Mouse (Mus musculus) ES-Bruce4 (cell line): ENCODE data around the gene Adar. TPM values are rescaled to one million over a fixed set of nuclear protein-coding genes. Genes with fewer than 3 reads are reported as not detected.

Experiments
- H3K27ac ChIP-seq: 2 replicates; pipeline ENCODE4 v1.5.1; 2012; ENCODE audit warnings: low read length, inconsistent platforms; ENCODE audit not compliant: insufficient read depth
- H3K27me3 ChIP-seq: 2 replicates; pipeline ENCODE4 v1.6.1; 2012; ENCODE audit warnings: mild to moderate bottlenecking, low read length, inconsistent platforms; ENCODE audit not compliant: control insufficient read depth, poor library complexity, insufficient read depth, severe bottlenecking
- H3K36me3 ChIP-seq: 2 replicates; pipeline ENCODE4 v1.6.1; 2012; ENCODE audit warnings: inconsistent platforms, mild to moderate bottlenecking, low read length, moderate library complexity; ENCODE audit not compliant: control insufficient read depth, poor library complexity, insufficient read depth, severe bottlenecking
- H3K4me1 ChIP-seq: one replicate; pipeline ENCODE4 v1.8.1; 2011; ENCODE audit warnings: low read length; ENCODE audit not compliant: control insufficient read depth, insufficient read depth
- H3K4me3 ChIP-seq: 2 replicates; pipeline ENCODE4 v1.5.1; 2011; ENCODE audit warnings: low read depth, mild to moderate bottlenecking, low read length
- H3K9ac ChIP-seq: 2 replicates; pipeline ENCODE4 v1.6.1; 2012; ENCODE audit warnings: low read depth, mild to moderate bottlenecking, inconsistent platforms; ENCODE audit not compliant: poor library complexity, severe bottlenecking
- H3K9me3 ChIP-seq: replicated peaks from 2 replicates; pipeline ENCODE4 v1.6.1; 2012; ENCODE audit warnings: mild to moderate bottlenecking, low read length, inconsistent platforms; ENCODE audit not compliant: control insufficient read depth, poor library complexity, insufficient read depth, severe bottlenecking
- CTCF ChIP-seq: IDR thresholded peaks from one replicate; pipeline ENCODE4 v1.8.1; 2011; ENCODE audit warnings: low read depth, low read length
- EP300 ChIP-seq: IDR thresholded peaks from 2 replicates; pipeline ENCODE4 v1.6.1; 2011; ENCODE audit warnings: low read depth, low read length; ENCODE audit not compliant: insufficient read depth
- POLR2A ChIP-seq: IDR thresholded peaks from one replicate; pipeline ENCODE4 v1.8.1; 2011; ENCODE audit warnings: low read length; ENCODE audit not compliant: insufficient read depth
- polyA plus RNA-seq: library from polyadenylated mRNA; stranded (reverse); fragments of >200 nt; gene quantifications from 2 replicates; pipeline ENCODE4 v1.2.4, GENCODE M21; 2011; ENCODE audit warnings: low read depth; ENCODE audit not compliant: missing spikeins, insufficient read depth, insufficient read length

The Adar gene
- polyA plus RNA-seq, 1 experiment: 36.7 TPM

DNA sequence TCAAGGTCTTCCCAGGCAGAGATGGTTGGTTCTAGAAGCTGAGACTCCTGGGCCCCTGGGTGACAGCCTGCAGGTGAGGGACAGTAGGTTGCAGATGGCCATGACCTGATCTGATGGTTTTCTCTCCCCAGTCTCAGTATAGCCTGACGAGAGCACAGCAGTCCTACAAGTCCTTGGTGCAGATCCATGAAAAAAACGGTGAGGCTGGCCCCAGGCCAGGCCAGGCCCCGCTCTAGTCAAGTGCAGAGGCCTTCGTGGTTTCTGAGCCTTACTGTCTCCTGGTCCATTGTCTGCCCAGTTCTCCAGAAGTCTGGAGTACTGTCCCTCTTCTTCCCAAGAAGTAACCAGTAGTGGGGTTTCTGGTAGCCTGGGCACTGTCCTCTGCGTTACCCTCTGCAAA lies 66.8 kb downstream of the Adar start:
- H3K9ac ChIP-seq: no peak overlapping the region
- H3K9me3 ChIP-seq: no peaks in the 10 kb centered on the region
- H3K4me3 ChIP-seq: no peak overlapping the region
- H3K27ac ChIP-seq: no peak overlapping the region
- H3K27me3 ChIP-seq: no peaks in the 10 kb centered on the region
- peaks cover 4% of the 10 kb centered on the region for H3K4me1 ChIP-seq
- no peak for TF ChIP-seq POLR2A
- no peak for TF ChIP-seq CTCF
- TF ChIP-seq EP300: no peak
- peaks cover 46% of the 10 kb centered on the region for H3K36me3 ChIP-seq

GRCm38 (mm10) chr3:89784991-89785753 lies 70.3 kb downstream of the Adar start:
- Histone ChIP-seq H3K27me3 (no peaks in the 10 kb centered on the region), H3K4me3 (no peak overlapping the region), H3K36me3 (peaks cover 18% of the 10 kb centered on the region), H3K4me1 (peaks cover 4% of the 10 kb centered on the region), H3K9ac (no peak overlapping the region), H3K27ac (peak overlapping the region; percentile 40; the same call in 1 of the 2 replicates), H3K9me3 (no peaks in the 10 kb centered on the region)
- TF ChIP-seq EP300 (no peak), CTCF (peak; percentile 82)

DNA sequence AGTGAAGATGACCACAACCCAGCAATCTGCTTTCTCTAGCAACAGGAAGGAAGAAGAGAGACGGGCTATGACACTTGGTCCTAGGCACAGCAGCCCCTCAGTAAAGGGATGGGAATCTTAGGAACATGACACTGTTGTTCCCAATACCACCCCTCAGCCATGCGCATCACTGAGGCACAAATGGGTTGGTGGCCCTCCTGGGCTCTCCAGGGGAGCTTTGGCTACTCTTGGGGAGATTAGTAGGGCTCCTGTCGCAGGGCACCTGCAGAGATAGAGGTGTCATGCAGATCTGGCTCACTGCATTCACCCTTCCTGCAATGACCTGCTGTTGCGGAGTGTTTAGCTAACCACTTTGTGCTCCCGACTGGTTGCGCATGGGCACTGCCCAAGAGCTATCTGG lies 71.5 kb downstream of the Adar start:
- H3K27me3 ChIP-seq: no peaks in the 10 kb centered on the region
- H3K36me3 ChIP-seq: peaks cover 15% of the 10 kb centered on the region
- no peaks in the 10 kb centered on the region for H3K9me3 ChIP-seq
- H3K9ac ChIP-seq: no peak overlapping the region
- H3K4me1 ChIP-seq: peaks cover 4% of the 10 kb centered on the region
- TF ChIP-seq EP300 (no peak), POLR2A (no peak)
- H3K4me3 ChIP-seq: no peak overlapping the region
- H3K27ac ChIP-seq: no peak overlapping the region

- H3K9ac ChIP-seq: no peak overlapping the region
- peaks cover 4% of the 10 kb centered on the region for H3K4me1 ChIP-seq
- H3K27ac ChIP-seq: no peak overlapping the region
- TF ChIP-seq EP300 (0 out of 2 replicates have a peak, but pooled peaks have one; percentile 5), CTCF (peak; percentile 20), POLR2A (no peak)
- no peaks in the 10 kb centered on the region for H3K9me3 ChIP-seq
- no peaks in the 10 kb centered on the region for H3K36me3 ChIP-seq
- H3K4me3 ChIP-seq: peak overlapping the region; percentile 5; the same call in 1 of the 2 replicates
- H3K27me3 ChIP-seq: no peaks in the 10 kb centered on the region
Observed at GRCm38 (mm10) chr3:89788680-89789352, 74.0 kb downstream of the Adar start.

GRCm38 (mm10) chr3:89794616-89795015 lies 79.8 kb downstream of the Adar start:
- no peaks in the 10 kb centered on the region for H3K4me1 ChIP-seq
- no peak overlapping the region for H3K9ac ChIP-seq
- TF ChIP-seq EP300: no peak
- TF ChIP-seq CTCF: peak; percentile 71
- H3K36me3 ChIP-seq: no peaks in the 10 kb centered on the region
- H3K27me3 ChIP-seq: no peaks in the 10 kb centered on the region
- H3K27ac ChIP-seq: no peak overlapping the region
- H3K4me3 ChIP-seq: no peak overlapping the region
- no peaks in the 10 kb centered on the region for H3K9me3 ChIP-seq

- Histone ChIP-seq H3K9me3 (no peaks in the 10 kb centered on the region), H3K27ac (0 out of 2 replicates have a peak overlapping the region, but pooled peaks have one; percentile 2), H3K4me3 (no peak overlapping the region), H3K27me3 (no peaks in the 10 kb centered on the region), H3K4me1 (no peaks in the 10 kb centered on the region), H3K9ac (no peak overlapping the region), H3K36me3 (no peaks in the 10 kb centered on the region)
- TF ChIP-seq POLR2A (no peak), CTCF (peak; percentile 30)
Observed at GRCm38 (mm10) chr3:89795746-89796145, 80.9 kb downstream of the Adar start.
